ENCODE assay signal across 9 mouse cellular contexts in the genomic region with DNA sequence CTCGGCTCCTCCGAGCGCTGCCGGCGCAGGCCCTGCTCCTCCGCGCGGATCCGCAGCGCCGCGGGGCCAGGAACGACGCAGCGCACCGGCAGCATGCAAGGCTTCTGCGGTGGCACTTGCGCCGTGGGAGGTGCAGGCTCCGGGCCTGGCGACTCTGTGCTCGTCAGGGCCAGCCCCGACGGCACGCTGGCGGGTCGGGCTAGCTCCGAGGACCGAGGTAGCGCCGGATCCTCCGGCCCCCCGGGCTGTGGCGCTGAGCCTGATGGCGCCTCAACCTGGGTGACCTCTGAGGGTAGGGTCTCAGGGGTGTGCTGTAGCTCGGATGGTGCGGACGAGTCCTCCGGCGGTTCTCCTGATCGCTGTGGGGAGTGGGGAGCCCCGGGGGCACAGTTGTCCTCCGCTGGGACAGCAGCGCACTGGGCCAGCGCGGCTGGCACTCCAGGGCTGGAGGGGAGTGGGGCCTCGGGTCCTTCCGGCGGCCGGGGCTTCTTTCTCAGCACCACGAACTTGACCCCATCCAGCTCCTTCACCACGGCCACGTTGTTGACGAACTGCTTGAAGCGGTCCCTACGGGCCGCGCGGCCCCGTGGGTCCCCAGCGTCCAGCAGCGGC. TPM values are rescaled to one million over a fixed set of nuclear protein-coding genes. Genes with fewer than 3 reads are reported as not detected.
A peak's percentile ranks its signal among the peaks of the same experiment; 100 is the strongest.
DNase-seq lines count a peak whose midpoint lies in the region; ATAC-seq and TF ChIP-seq lines count a peak whose summit lies in the region.
"Had no signal": no experiment of that assay in that cellular context is flagged by ENCODE, and none has a peak within 500 bp of the region (broad histone marks: within the 10 kb centered on the region; RNA-seq: fewer than 3 reads in every experiment).

No protein-coding gene starts in this region.

- H3K4me2 ChIP-seq in lung, embryonic 14.5 days = peak overlapping the region; percentile 77
- peak overlapping the region; percentile 94 for H3K4me2 ChIP-seq in heart, embryonic 16.5 days (ENCODE audit: low read depth, low read length)
- peak overlapping the region; percentile 88 for H3K4me2 ChIP-seq in liver, embryonic 12.5 days

- 0 out of 2 replicates have a peak, but pooled peaks have one; percentile 21 for ATAC-seq in lung, embryonic 14.5 days (ENCODE audit: insufficient read depth)
- no peak; the same call in 1 of the 2 replicates for ATAC-seq in heart, embryonic 16.5 days (replicated peaks; ENCODE audit: extremely low read depth, insufficient read depth, low FRiP score)
- no peak for ATAC-seq in liver, embryonic 12.5 days
- no peak; the same call in 1 of the 2 replicates for ATAC-seq in granulocyte monocyte progenitor cell, adult 5-6 weeks (replicated peaks; ENCODE audit: poor library complexity, severe bottlenecking)

- H3K36me3 ChIP-seq in lung, embryonic 14.5 days (ENCODE audit: insufficient read depth) = no peaks in the 10 kb centered on the region
- no peaks in the 10 kb centered on the region for H3K36me3 ChIP-seq in heart, embryonic 16.5 days (ENCODE audit: control insufficient read depth, insufficient read depth)
- no peaks in the 10 kb centered on the region; the same call in 1 of the 2 replicates for H3K36me3 ChIP-seq in liver, embryonic 12.5 days

- peak overlapping the region; percentile 40 for H3K4me3 ChIP-seq in lung, embryonic 14.5 days (ENCODE audit: low read depth, low read length)
- H3K4me3 ChIP-seq in heart, embryonic 16.5 days (ENCODE audit: low read length) = peak overlapping the region; percentile 67
- peak overlapping the region; percentile 73 for H3K4me3 ChIP-seq in liver, embryonic 12.5 days

- peak overlapping the region; percentile 32; the same call in 1 of the 2 replicates for H3K9ac ChIP-seq in lung, embryonic 14.5 days
- peak overlapping the region; percentile 60 for H3K9ac ChIP-seq in heart, embryonic 16.5 days (ENCODE audit: low read length)
- peak overlapping the region; percentile 83 for H3K9ac ChIP-seq in liver, embryonic 12.5 days

- no peaks in the 10 kb centered on the region for H3K4me1 ChIP-seq in lung, embryonic 14.5 days (ENCODE audit: insufficient read depth)
- H3K4me1 ChIP-seq in heart, embryonic 16.5 days (ENCODE audit: control insufficient read depth, insufficient read depth, low read length) = no peaks in the 10 kb centered on the region
- H3K4me1 ChIP-seq in liver, embryonic 12.5 days = peaks cover 62% of the 10 kb centered on the region

- intact Hi-C loops in gastrocnemius, postnatal 36 days (cut with DNase I) = loop anchor here (10.0 kb wide), 1 partner anchor 86 kb away; a partner anchor contains a TSS

- TF ChIP-seq CTCF in lung, embryonic 14.5 days (IDR thresholded peaks at IDR 0.05; ENCODE audit: low read depth) = no peak

- 1% methylated on average over 59 of the region's 62 CpGs for WGBS in lung, embryonic 14.5 days
- WGBS in heart, embryonic 16.5 days = 1% methylated on average over 62 of the region's 62 CpGs
- WGBS in liver, embryonic 12.5 days (ENCODE audit: insufficient replicate concordance) = 2% methylated on average over 62 of the region's 62 CpGs

- H3K27ac ChIP-seq in lung, embryonic 14.5 days (ENCODE audit: low read depth) = no peak overlapping the region
- H3K27ac ChIP-seq in heart, embryonic 16.5 days (ENCODE audit: low read length) = no peak overlapping the region
- peak overlapping the region; percentile 99 for H3K27ac ChIP-seq in liver, embryonic 12.5 days

- H3K27me3 ChIP-seq in lung, embryonic 14.5 days (ENCODE audit: insufficient read depth, low read length) = peaks cover 76% of the 10 kb centered on the region
- H3K27me3 ChIP-seq in heart, embryonic 16.5 days (ENCODE audit: control insufficient read depth, insufficient read depth, low read length) = peaks cover 53% of the 10 kb centered on the region
- H3K27me3 ChIP-seq in liver, embryonic 12.5 days (replicated peaks) = peaks cover 62% of the 10 kb centered on the region

- no peaks in the 10 kb centered on the region; the same call in 1 of the 2 replicates for H3K9me3 ChIP-seq in lung, embryonic 14.5 days (ENCODE audit: low read depth, low read length)
- peaks cover 3% of the 10 kb centered on the region; the same call in 1 of the 2 replicates for H3K9me3 ChIP-seq in heart, embryonic 16.5 days (replicated peaks; ENCODE audit: control insufficient read depth, low read length)
- no peaks in the 10 kb centered on the region for H3K9me3 ChIP-seq in liver, embryonic 12.5 days (replicated peaks)

- no peak for DNase-seq in lung, embryonic 14.5 days
- DNase-seq in lung, postnatal 4 days = no peak
- peak; percentile 69 for DNase-seq in cerebellum, adult 9-11 months
- peak; percentile 14 to 17 for DNase-seq in spleen, postnatal 14 days (ENCODE audit: low spot score in 2 of 2)
- DNase-seq in gastrocnemius, postnatal 36 days = no peak

RNA-seq across cellular contexts. Expression of a gene that starts 0.7 kb away (rescaled TPM):
- not detected in 2 replicates for polyA plus RNA-seq in lung, embryonic 14.5 days (2014; fragmentation: Nextera tagmentation; extraction: Ambion mirVana)
- not detected in 2 replicates for polyA plus RNA-seq in heart, embryonic 16.5 days (2015; fragmentation: Nextera tagmentation; extraction: Ambion mirVana)
- polyA plus RNA-seq in liver, embryonic 12.5 days (2016; fragmentation: Nextera tagmentation; extraction: Ambion mirVana) = 0.14 and 0.48 TPM in 2 replicates
- total RNA-seq in gastrocnemius, postnatal 36 days (2021) = not detected
- not detected in 2 replicates for total RNA-seq in granulocyte monocyte progenitor cell, adult 5-6 weeks (2014; fragmentation: Nextera tagmentation)
- not detected in 2 replicates for total RNA-seq in granulocyte monocyte progenitor cell, adult 5-6 weeks (2017)

RNA-seq across cellular contexts. Expression of a gene that starts 0.8 kb away (rescaled TPM):
- polyA plus RNA-seq in lung, embryonic 14.5 days (2014; fragmentation: Nextera tagmentation; extraction: Ambion mirVana) = 0.17 and 0.18 TPM in 2 replicates
- 0.17 and 0.18 TPM in 2 replicates for polyA plus RNA-seq in heart, embryonic 16.5 days (2015; fragmentation: Nextera tagmentation; extraction: Ambion mirVana)
- polyA plus RNA-seq in liver, embryonic 12.5 days (2016; fragmentation: Nextera tagmentation; extraction: Ambion mirVana) = 9.8 and 10.1 TPM in 2 replicates
- total RNA-seq in gastrocnemius, postnatal 36 days (2021) = under 1 TPM; 0.08 to 0.12 TPM
- not detected in 2 replicates for total RNA-seq in granulocyte monocyte progenitor cell, adult 5-6 weeks (2014; fragmentation: Nextera tagmentation)
- not detected in 2 replicates for total RNA-seq in granulocyte monocyte progenitor cell, adult 5-6 weeks (2017)

RNA-seq across cellular contexts. Expression of a gene that starts 9.0 kb away (rescaled TPM):
- not detected in 2 replicates for polyA plus RNA-seq in lung, embryonic 14.5 days (2014; fragmentation: Nextera tagmentation; extraction: Ambion mirVana)
- polyA plus RNA-seq in heart, embryonic 16.5 days (2015; fragmentation: Nextera tagmentation; extraction: Ambion mirVana) = not detected in 2 replicates
- not detected in 2 replicates for polyA plus RNA-seq in liver, embryonic 12.5 days (2016; fragmentation: Nextera tagmentation; extraction: Ambion mirVana)
- total RNA-seq in gastrocnemius, postnatal 36 days (2021) = not detected
- not detected in 2 replicates for total RNA-seq in granulocyte monocyte progenitor cell, adult 5-6 weeks (2014; fragmentation: Nextera tagmentation)
- total RNA-seq in granulocyte monocyte progenitor cell, adult 5-6 weeks (2017) = not detected in 2 replicates
- total RNA-seq: layer of hippocampus, postnatal 25 days had no signal

RNA-seq across cellular contexts. Expression of a gene that starts 22.3 kb away (rescaled TPM):
- polyA plus RNA-seq in lung, embryonic 14.5 days (2014; fragmentation: Nextera tagmentation; extraction: Ambion mirVana) = 1.9 and 2.4 TPM in 2 replicates
- 1.3 and 1.8 TPM in 2 replicates for polyA plus RNA-seq in heart, embryonic 16.5 days (2015; fragmentation: Nextera tagmentation; extraction: Ambion mirVana)
- 1.9 and 2.0 TPM in 2 replicates for polyA plus RNA-seq in liver, embryonic 12.5 days (2016; fragmentation: Nextera tagmentation; extraction: Ambion mirVana)
- total RNA-seq in gastrocnemius, postnatal 36 days (2021) = under 1 TPM; 0.38 to 0.59 TPM
- total RNA-seq in granulocyte monocyte progenitor cell, adult 5-6 weeks (2014; fragmentation: Nextera tagmentation) = 0.30 TPM in 1 of 2 replicates, not detected in the other
- not detected in 2 replicates for total RNA-seq in granulocyte monocyte progenitor cell, adult 5-6 weeks (2017)

RNA-seq across cellular contexts. Expression of a gene that starts 22.4 kb away (rescaled TPM):
- not detected in 2 replicates for polyA plus RNA-seq in lung, embryonic 14.5 days (2014; fragmentation: Nextera tagmentation; extraction: Ambion mirVana)
- 0.06 and 0.09 TPM in 2 replicates for polyA plus RNA-seq in heart, embryonic 16.5 days (2015; fragmentation: Nextera tagmentation; extraction: Ambion mirVana)
- polyA plus RNA-seq in liver, embryonic 12.5 days (2016; fragmentation: Nextera tagmentation; extraction: Ambion mirVana) = 0.05 and 0.10 TPM in 2 replicates
- total RNA-seq in gastrocnemius, postnatal 36 days (2021) = not detected
- not detected in 2 replicates for total RNA-seq in granulocyte monocyte progenitor cell, adult 5-6 weeks (2014; fragmentation: Nextera tagmentation)
- total RNA-seq in granulocyte monocyte progenitor cell, adult 5-6 weeks (2017) = not detected in 2 replicates

Comparison
In these comparisons a context has a peak if more than half of its experiments do, and no peak if none do; other contexts are left out.
1. DNase-seq: peak in cerebellum, adult 9-11 months (single experiment) and spleen, postnatal 14 days (2 of 2); none in lung, embryonic 14.5 days (single experiment), lung, postnatal 4 days (0 of 2) and gastrocnemius, postnatal 36 days (0 of 2).
2. H3K9ac ChIP-seq: peak in every context shown above with its lines; median percentile 83 in liver, embryonic 12.5 days; 60 in heart, embryonic 16.5 days; 32 in lung, embryonic 14.5 days.
3. Peak in every context shown above with its lines, with median percentiles within 50 percentile points of each other: H3K4me2 ChIP-seq and H3K4me3 ChIP-seq.